Mouse (Mus musculus): Measurements from ENCODE around the gene Rab4a. TPM values are rescaled to one million over a fixed set of nuclear protein-coding genes. Genes with fewer than 3 reads are reported as not detected.
"Not testable (repeated sequence)": the region's sequence is repeated elsewhere in the genome, so short reads cannot be mapped to it uniquely, and the experiment has no call there.

Gene Rab4a
- polyA plus RNA-seq, 1 experiment from 2014 or later, result 83.8 TPM

- H3K27ac ChIP-seq (ENCODE audit: low read length), result no peak overlapping the region; the same call in none of the 2 replicates
- ATAC-seq, result no peak; the same call in 1 of the 2 replicates
Observed at GRCm38 (mm10) chr8:123806374-123806935, 670 bp downstream of the Rab4a start.

GRCm38 (mm10) chr8:123807024-123807431 lies 1.2 kb downstream of the Rab4a start:
- ATAC-seq, result no peak
- H3K9ac ChIP-seq (replicated peaks; ENCODE audit: low read depth, low read length), result peak overlapping the region; percentile 87
- WGBS, result 3% methylated on average over 14 of the region's 14 CpGs
- peak overlapping the region; percentile 80 for H3K4me3 ChIP-seq (replicated peaks; ENCODE audit: low read length)
- peak overlapping the region; percentile 84 for H3K4me2 ChIP-seq (ENCODE audit: low read length)
- H3K27ac ChIP-seq (ENCODE audit: low read length), result no peak overlapping the region
- H3K4me1 ChIP-seq (replicated peaks; ENCODE audit: control insufficient read depth, insufficient read depth, low read length), result peaks cover 27% of the 10 kb centered on the region
- no peaks in the 10 kb centered on the region for H3K9me3 ChIP-seq (ENCODE audit: control insufficient read depth, low read length)
- H3K36me3 ChIP-seq (ENCODE audit: control insufficient read depth, insufficient read depth), result no peaks in the 10 kb centered on the region
- no peaks in the 10 kb centered on the region for H3K27me3 ChIP-seq (replicated peaks; ENCODE audit: control insufficient read depth, insufficient read depth, low read length)

More at GRCm38 (mm10) chr8:123806374-123806935, 670 bp downstream of the Rab4a start:
- peaks cover 27% of the 10 kb centered on the region for H3K4me1 ChIP-seq (replicated peaks; ENCODE audit: control insufficient read depth, insufficient read depth, low read length)
- WGBS, result under 1% methylated on average over 12 of the region's 12 CpGs
- H3K4me2 ChIP-seq (ENCODE audit: low read length), result peak overlapping the region; percentile 84
- no peaks in the 10 kb centered on the region for H3K9me3 ChIP-seq (ENCODE audit: control insufficient read depth, low read length)
- peak overlapping the region; percentile 80 for H3K4me3 ChIP-seq (replicated peaks; ENCODE audit: low read length)
- H3K27me3 ChIP-seq (replicated peaks; ENCODE audit: control insufficient read depth, insufficient read depth, low read length), result no peaks in the 10 kb centered on the region
- no peaks in the 10 kb centered on the region for H3K36me3 ChIP-seq (ENCODE audit: control insufficient read depth, insufficient read depth)
- peak overlapping the region; percentile 87 for H3K9ac ChIP-seq (replicated peaks; ENCODE audit: low read depth, low read length)

GRCm38 (mm10) chr8:123807852-123808573 lies 2.2 kb downstream of the Rab4a start:
- ATAC-seq, result no peak
- Histone ChIP-seq H3K4me1 (replicated peaks; ENCODE audit: control insufficient read depth, insufficient read depth, low read length) (peaks cover 27% of the 10 kb centered on the region), H3K27me3 (replicated peaks; ENCODE audit: control insufficient read depth, insufficient read depth, low read length) (no peaks in the 10 kb centered on the region), H3K27ac (ENCODE audit: low read length) (no peak overlapping the region), H3K4me3 (replicated peaks; ENCODE audit: low read length) (no peak overlapping the region), H3K4me2 (ENCODE audit: low read length) (peak overlapping the region; percentile 84), H3K36me3 (ENCODE audit: control insufficient read depth, insufficient read depth) (no peaks in the 10 kb centered on the region), H3K9me3 (ENCODE audit: control insufficient read depth, low read length) (no peaks in the 10 kb centered on the region), H3K9ac (replicated peaks; ENCODE audit: low read depth, low read length) (no peak overlapping the region; the same call in 1 of the 2 replicates)
- 67% methylated on average over 6 of the region's 6 CpGs for WGBS

- Histone ChIP-seq H3K4me2 (ENCODE audit: low read length) (no peak overlapping the region), H3K27me3 (replicated peaks; ENCODE audit: control insufficient read depth, insufficient read depth, low read length) (no peaks in the 10 kb centered on the region), H3K4me1 (replicated peaks; ENCODE audit: control insufficient read depth, insufficient read depth, low read length) (peaks cover 27% of the 10 kb centered on the region), H3K4me3 (replicated peaks; ENCODE audit: low read length) (no peak overlapping the region), H3K27ac (ENCODE audit: low read length) (no peak overlapping the region), H3K9me3 (ENCODE audit: control insufficient read depth, low read length) (no peaks in the 10 kb centered on the region), H3K9ac (replicated peaks; ENCODE audit: low read depth, low read length) (no peak overlapping the region), H3K36me3 (ENCODE audit: control insufficient read depth, insufficient read depth) (no peaks in the 10 kb centered on the region)
- 72% methylated on average over 7 of the region's 7 CpGs for WGBS
- no peak for ATAC-seq
Observed at GRCm38 (mm10) chr8:123808671-123809070, 2.9 kb downstream of the Rab4a start.

- H3K27ac ChIP-seq (ENCODE audit: low read length); H3K4me2 ChIP-seq (ENCODE audit: low read length); H3K4me3 ChIP-seq (replicated peaks; ENCODE audit: low read length); H3K27me3 ChIP-seq (replicated peaks; ENCODE audit: control insufficient read depth, insufficient read depth, low read length); H3K36me3 ChIP-seq (ENCODE audit: control insufficient read depth, insufficient read depth); ATAC-seq; H3K9me3 ChIP-seq (ENCODE audit: control insufficient read depth, low read length); H3K9ac ChIP-seq (replicated peaks; ENCODE audit: low read depth, low read length): not testable (repeated sequence)
- 87% methylated on average over 4 of the region's 4 CpGs for WGBS
- peaks cover 27% of the 10 kb centered on the region for H3K4me1 ChIP-seq (replicated peaks; ENCODE audit: control insufficient read depth, insufficient read depth, low read length)
Observed at GRCm38 (mm10) chr8:123809342-123809741, 3.6 kb downstream of the Rab4a start.

- Histone ChIP-seq H3K4me3 (replicated peaks; ENCODE audit: low read length) (no peak overlapping the region), H3K4me1 (replicated peaks; ENCODE audit: control insufficient read depth, insufficient read depth, low read length) (peaks cover 11% of the 10 kb centered on the region), H3K9me3 (ENCODE audit: control insufficient read depth, low read length) (no peaks in the 10 kb centered on the region), H3K27me3 (replicated peaks; ENCODE audit: control insufficient read depth, insufficient read depth, low read length) (no peaks in the 10 kb centered on the region), H3K36me3 (ENCODE audit: control insufficient read depth, insufficient read depth) (no peaks in the 10 kb centered on the region), H3K9ac (replicated peaks; ENCODE audit: low read depth, low read length) (no peak overlapping the region), H3K4me2 (ENCODE audit: low read length) (no peak overlapping the region), H3K27ac (ENCODE audit: low read length) (no peak overlapping the region)
- WGBS, result 87% methylated on average over 5 of the region's 5 CpGs
- ATAC-seq, result no peak
Observed at GRCm38 (mm10) chr8:123812227-123812626, 6.4 kb downstream of the Rab4a start.

GRCm38 (mm10) chr8:123813173-123813891 lies 7.5 kb downstream of the Rab4a start:
- Histone ChIP-seq H3K27me3 (replicated peaks; ENCODE audit: control insufficient read depth, insufficient read depth, low read length) (no peaks in the 10 kb centered on the region), H3K4me1 (replicated peaks; ENCODE audit: control insufficient read depth, insufficient read depth, low read length) (no peaks in the 10 kb centered on the region; the same call in 1 of the 2 replicates), H3K4me2 (ENCODE audit: low read length) (no peak overlapping the region), H3K36me3 (ENCODE audit: control insufficient read depth, insufficient read depth) (no peaks in the 10 kb centered on the region), H3K27ac (ENCODE audit: low read length) (no peak overlapping the region), H3K4me3 (replicated peaks; ENCODE audit: low read length) (no peak overlapping the region), H3K9me3 (ENCODE audit: control insufficient read depth, low read length) (no peaks in the 10 kb centered on the region), H3K9ac (replicated peaks; ENCODE audit: low read depth, low read length) (no peak overlapping the region)
- no peak for ATAC-seq
- WGBS, result 76% methylated on average over 16 of the region's 16 CpGs

GRCm38 (mm10) chr8:123813892-123814266 lies 8.1 kb downstream of the Rab4a start:
- no peaks in the 10 kb centered on the region for H3K4me1 ChIP-seq (replicated peaks; ENCODE audit: control insufficient read depth, insufficient read depth, low read length)
- H3K9me3 ChIP-seq (ENCODE audit: control insufficient read depth, low read length), result no peaks in the 10 kb centered on the region
- H3K9ac ChIP-seq (replicated peaks; ENCODE audit: low read depth, low read length), result no peak overlapping the region
- no peaks in the 10 kb centered on the region for H3K27me3 ChIP-seq (replicated peaks; ENCODE audit: control insufficient read depth, insufficient read depth, low read length)
- no peak overlapping the region for H3K4me2 ChIP-seq (ENCODE audit: low read length)
- no peak overlapping the region for H3K27ac ChIP-seq (ENCODE audit: low read length)
- H3K36me3 ChIP-seq (ENCODE audit: control insufficient read depth, insufficient read depth), result no peaks in the 10 kb centered on the region
- WGBS, result 87% methylated on average over 4 of the region's 4 CpGs
- no peak for ATAC-seq
- H3K4me3 ChIP-seq (replicated peaks; ENCODE audit: low read length), result no peak overlapping the region

- Histone ChIP-seq H3K9me3 (ENCODE audit: control insufficient read depth, low read length) (no peaks in the 10 kb centered on the region), H3K4me2 (ENCODE audit: low read length) (no peak overlapping the region), H3K9ac (replicated peaks; ENCODE audit: low read depth, low read length) (no peak overlapping the region), H3K27me3 (replicated peaks; ENCODE audit: control insufficient read depth, insufficient read depth, low read length) (no peaks in the 10 kb centered on the region), H3K36me3 (ENCODE audit: control insufficient read depth, insufficient read depth) (no peaks in the 10 kb centered on the region), H3K27ac (ENCODE audit: low read length) (no peak overlapping the region), H3K4me1 (replicated peaks; ENCODE audit: control insufficient read depth, insufficient read depth, low read length) (no peaks in the 10 kb centered on the region), H3K4me3 (replicated peaks; ENCODE audit: low read length) (no peak overlapping the region)
- WGBS, result 90% methylated on average over 11 of the region's 11 CpGs
- no peak for ATAC-seq
Observed at GRCm38 (mm10) chr8:123815325-123815724, 9.5 kb downstream of the Rab4a start.
